Mouse (Mus musculus): ENCODE results near the gene Rimbp2.

GRCm38 (mm10) chr5:128904113-128904512 lies 49.2 kb downstream of the Rimbp2 start:
- TF ChIP-seq CTCF (IDR thresholded peaks at IDR 0.05; ENCODE audit: low read depth) = no peak
- TF ChIP-seq EP300 (IDR thresholded peaks at IDR 0.05; ENCODE audit: low read depth) = no peak

Data from heart, postnatal 0 days (tissue).